Mouse (Mus musculus) ES-E14 (cell line): Measurements from ENCODE around the gene Fance. TPM values are rescaled to one million over a fixed set of nuclear protein-coding genes. Genes with fewer than 3 reads are reported as not detected.
A peak's percentile ranks its signal among the peaks of the same experiment; 100 is the strongest.

Experiments used
- DNase-seq: peaks from one replicate; pipeline ENCODE4 v3.0.0-alpha.2; 2013; ENCODE audit warnings: low read depth, low spot score
- H3K27ac ChIP-seq: 2 replicates; pipeline ENCODE4 v1.5.1; 2012; ENCODE audit warnings: low read depth, mild to moderate bottlenecking, low read length, moderate library complexity, mixed read lengths; ENCODE audit not compliant: poor library complexity, insufficient read depth, severe bottlenecking
- H3K36me3 ChIP-seq: 2 replicates; pipeline ENCODE4 v1.6.1; 2012; ENCODE audit warnings: mild to moderate bottlenecking, low read length, moderate library complexity, mixed read lengths; ENCODE audit not compliant: control insufficient read depth, poor library complexity, insufficient read depth, severe bottlenecking
- H3K4me1 ChIP-seq, 2 experiments: fragments of 150-350 bp in 1 of 2; sonication (generic) in 1 of 2; 2 replicates each; pipeline ENCODE4 v1.6.1; 2012; ENCODE audit warnings: low read length in 2 of 2, mild to moderate bottlenecking in 1 of 2, mixed read lengths in 1 of 2; ENCODE audit not compliant: control insufficient read depth in 2 of 2, insufficient read depth in 2 of 2, poor library complexity in 1 of 2
- H3K4me3 ChIP-seq, 2 experiments: fragments of 150-350 bp in 1 of 2; sonication (generic) in 1 of 2; 2 replicates each; pipeline ENCODE4 v1.5.1; 2012; ENCODE audit warnings: low read length in 2 of 2, low read depth in 1 of 2, mild to moderate bottlenecking in 1 of 2, mixed read lengths in 1 of 2; ENCODE audit not compliant: insufficient read depth in 1 of 2, poor library complexity in 1 of 2, severe bottlenecking in 1 of 2
- H3K9ac ChIP-seq: 2 replicates; pipeline ENCODE4 v1.6.1; 2012; ENCODE audit warnings: low read depth, mild to moderate bottlenecking, low read length, mixed read lengths; ENCODE audit not compliant: poor library complexity, insufficient read depth, severe bottlenecking
- H3K9me3 ChIP-seq: fragments of 150-350 bp; sonication (generic); 2 replicates; pipeline ENCODE4 v1.6.1; 2012; ENCODE audit warnings: low read depth, mild to moderate bottlenecking, low read length; ENCODE audit not compliant: control insufficient read depth, insufficient read depth
- CHD2 ChIP-seq: IDR thresholded peaks from 2 replicates; pipeline ENCODE4 v1.6.1; 2014; ENCODE audit warnings: mild to moderate bottlenecking, low read depth, low read length, inconsistent platforms
- HCFC1 ChIP-seq: IDR thresholded peaks from 2 replicates; pipeline ENCODE4 v1.6.1; 2012; ENCODE audit warnings: low read length, inconsistent platforms, borderline replicate concordance; ENCODE audit not compliant: insufficient read depth
- MAFK ChIP-seq: IDR thresholded peaks from 2 replicates; pipeline ENCODE4 v1.6.1; 2014; ENCODE audit warnings: mild to moderate bottlenecking, low read depth, low read length, inconsistent platforms; ENCODE audit not compliant: insufficient read depth
- ZC3H11A ChIP-seq: IDR thresholded peaks from 2 replicates; pipeline ENCODE4 v1.6.1; 2012; ENCODE audit warnings: low read depth, mild to moderate bottlenecking, inconsistent platforms, low read length, borderline replicate concordance
- ZNF384 ChIP-seq: IDR thresholded peaks from 2 replicates; pipeline ENCODE4 v1.6.1; 2012; ENCODE audit warnings: low read depth, low read length, inconsistent platforms
- in situ Hi-C, 2 experiments: fragments of 600-800 bp; cut with MboI; formaldehyde crosslinking; loops; one replicate each; pipeline ENCODE4 v1.15.1; 2025; ENCODE audit warnings: low sequenced_read_pairs in 2 of 2, inconsistent platforms in 1 of 2; ENCODE audit not compliant: unreplicated experiment in 2 of 2
- total RNA-seq: library from RNA; depleted of rRNA; stranded (reverse); fragments of 300-350 nt; gene quantifications from 2 replicates; pipeline ENCODE4 v1.2.3, GENCODE M21; 2012; rRNA removed

Gene Fance
- 25.9 and 39.8 TPM in 2 replicates for total RNA-seq

DNA sequence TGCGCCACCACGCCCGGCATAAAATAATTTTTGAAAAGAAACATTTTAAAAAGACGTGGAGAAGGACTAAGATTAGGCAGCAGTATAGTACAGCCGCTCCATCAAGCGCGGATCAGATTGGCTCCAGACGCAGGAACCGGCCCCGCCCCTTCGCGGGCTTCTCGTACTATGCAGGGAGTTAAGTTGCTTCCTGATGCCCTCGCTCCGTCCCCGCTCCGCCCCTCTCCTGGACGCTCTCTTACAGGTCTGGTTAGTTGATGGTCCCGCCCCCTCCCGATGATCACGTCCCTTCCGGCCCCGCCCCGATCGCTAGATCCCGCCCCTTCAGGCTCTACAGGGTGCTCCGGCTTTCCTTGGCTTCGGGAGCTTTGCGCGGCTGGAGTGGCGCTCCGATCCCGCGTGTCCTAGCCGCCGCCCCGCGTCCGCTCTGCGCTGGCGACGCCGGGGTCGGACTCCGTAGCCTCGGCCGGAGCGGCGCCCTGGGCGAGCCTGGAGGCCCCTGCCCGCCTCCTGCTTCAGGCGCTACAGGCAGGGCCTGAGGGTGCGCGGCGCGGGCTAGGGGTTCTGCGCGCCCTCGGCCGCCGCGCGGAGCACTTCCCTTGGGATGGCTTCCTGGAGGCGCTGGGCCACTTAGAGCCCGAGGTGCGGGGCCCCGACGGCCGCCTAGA, at the start of gene Fance:
Fance (plus strand) TSS at position 308 of the 668 bp plus-strand sequence.
- peaks cover 19% of the 10 kb centered on the region for H3K36me3 ChIP-seq
- peak within 1 kb of the TSS; percentile 67; the same call in 1 of the 2 replicates for H3K27ac ChIP-seq
- peak within 1 kb of the TSS; percentile 95 to 99 for H3K4me3 ChIP-seq
- TF ChIP-seq CHD2 (no peak), ZC3H11A (no peak), ZNF384 (no peak), MAFK (no peak), HCFC1 (no peak)
- H3K4me1 ChIP-seq = peaks cover 2 to 10% of the 10 kb centered on the region in 2 experiments; a peak in 2 of 4 replicates
- H3K9me3 ChIP-seq = no peaks in the 10 kb centered on the region
- peak; percentile 100 for DNase-seq
- in situ Hi-C loops = no loop called here
- H3K9ac ChIP-seq = peak within 1 kb of the TSS; percentile 99

DNA sequence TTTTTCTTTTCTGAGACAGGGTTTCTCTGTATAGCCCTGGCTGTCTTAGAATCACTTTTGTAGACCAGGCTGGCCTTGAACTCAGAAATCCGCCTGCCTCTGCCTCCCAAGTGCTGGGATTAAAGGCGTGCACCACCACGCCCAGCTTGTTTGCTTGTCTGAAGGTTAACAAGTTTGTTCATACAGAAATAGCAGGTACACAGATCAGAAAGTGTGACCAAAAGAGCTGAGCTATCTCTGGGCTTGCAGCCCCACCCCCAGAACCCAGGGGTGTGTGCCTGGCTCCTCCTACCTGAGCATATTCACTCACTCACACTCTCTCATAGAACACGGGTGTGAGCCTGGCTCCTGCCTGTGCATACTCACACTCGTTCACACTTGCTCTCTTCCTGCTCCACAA, 46.1 kb upstream of the Fance start:
- peaks cover 2 to 44% of the 10 kb centered on the region in 2 experiments; a peak in 2 of 4 replicates for H3K4me1 ChIP-seq
- H3K9ac ChIP-seq = no peak overlapping the region
- TF ChIP-seq MAFK (no peak), HCFC1 (no peak), ZC3H11A (no peak), CHD2 (no peak), ZNF384 (no peak)
- DNase-seq = no peak
- H3K27ac ChIP-seq = peak overlapping the region; percentile 35; the same call in 1 of the 2 replicates
- H3K9me3 ChIP-seq = no peaks in the 10 kb centered on the region
- H3K4me3 ChIP-seq = no peak overlapping the region
- H3K36me3 ChIP-seq = no peaks in the 10 kb centered on the region
- in situ Hi-C loops = no loop called here

DNA sequence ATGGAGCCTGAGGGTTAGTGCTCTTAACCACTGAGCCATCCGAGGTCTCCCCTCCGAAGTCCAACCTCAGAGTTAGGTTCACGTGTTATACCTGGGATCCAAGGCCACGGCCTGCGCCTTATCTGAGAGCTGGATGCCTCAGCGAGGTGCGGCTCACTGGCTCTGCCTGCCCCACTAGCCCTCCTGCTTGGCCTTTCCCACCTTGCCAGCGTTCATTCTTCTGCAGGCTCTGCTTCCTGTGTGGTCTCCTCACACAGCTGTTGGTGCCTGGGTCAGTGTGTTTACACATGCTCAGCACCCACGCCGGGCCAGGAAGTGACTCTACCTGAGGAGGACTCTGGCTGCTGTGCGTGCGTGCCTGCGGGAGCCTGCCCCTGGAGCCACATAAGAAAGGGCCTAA, 43.2 kb upstream of the Fance start:
- TF ChIP-seq ZC3H11A (no peak), HCFC1 (no peak), CHD2 (no peak), ZNF384 (no peak)
- DNase-seq = no peak
- Histone ChIP-seq H3K27ac (no peak overlapping the region), H3K36me3 (no peaks in the 10 kb centered on the region), H3K4me1 (peaks cover 0 to 33% of the 10 kb centered on the region in 2 experiments; a peak in 2 of 4 replicates), H3K9ac (no peak overlapping the region; the same call in 1 of the 2 replicates), H3K9me3 (no peaks in the 10 kb centered on the region), H3K4me3 (no peak overlapping the region; a peak in 1 of 4 replicates)
- in situ Hi-C loops = no loop called here

DNA sequence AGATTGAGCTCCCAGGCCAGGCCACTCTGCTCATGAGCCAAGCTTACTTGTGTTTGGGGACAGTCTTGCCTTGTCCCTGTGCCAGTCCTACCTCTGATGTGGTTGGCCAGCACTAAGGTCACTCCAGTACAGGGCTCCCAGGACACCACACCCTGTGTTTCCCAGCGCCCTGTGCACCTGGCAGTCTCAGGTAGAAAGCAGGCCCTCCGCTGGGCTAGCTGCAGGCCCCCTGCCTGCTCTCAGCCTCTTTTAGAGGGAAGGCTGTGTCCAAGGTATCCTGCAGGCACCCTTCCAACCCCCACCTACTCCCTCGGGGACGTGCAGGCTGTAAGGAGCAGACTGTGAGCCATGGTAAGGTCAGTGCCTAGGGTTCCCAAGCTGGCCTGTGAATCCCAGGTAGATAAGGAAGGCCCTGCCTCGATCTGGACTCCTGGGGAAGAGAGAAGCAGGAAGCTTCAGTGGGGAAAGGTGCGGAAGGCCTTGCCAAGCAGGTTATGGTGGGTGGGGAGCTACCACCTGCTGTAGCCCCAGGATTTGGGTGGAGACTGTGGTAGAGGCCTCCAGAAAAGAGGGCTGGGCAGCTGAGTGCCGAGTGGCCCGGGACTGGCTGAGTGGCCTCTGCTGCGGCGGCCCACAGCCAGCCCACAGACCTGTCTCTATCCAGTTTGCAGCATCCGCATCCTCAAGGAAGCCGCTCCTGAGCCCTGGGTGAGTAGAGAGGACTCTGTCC, 41.6 kb upstream of the Fance start:
- Histone ChIP-seq H3K27ac (no peak overlapping the region), H3K4me3 (no peak overlapping the region), H3K4me1 (peaks cover 0 to 27% of the 10 kb centered on the region in 2 experiments; a peak in 2 of 4 replicates), H3K9ac (no peak overlapping the region), H3K36me3 (no peaks in the 10 kb centered on the region; the same call in 1 of the 2 replicates), H3K9me3 (no peaks in the 10 kb centered on the region)
- in situ Hi-C loops = no loop called here
- DNase-seq = no peak
- TF ChIP-seq ZC3H11A (no peak), MAFK (no peak), HCFC1 (no peak), ZNF384 (no peak), CHD2 (no peak)
